12 mouse cellular contexts compared by ENCODE assay signal in the genomic region with DNA sequence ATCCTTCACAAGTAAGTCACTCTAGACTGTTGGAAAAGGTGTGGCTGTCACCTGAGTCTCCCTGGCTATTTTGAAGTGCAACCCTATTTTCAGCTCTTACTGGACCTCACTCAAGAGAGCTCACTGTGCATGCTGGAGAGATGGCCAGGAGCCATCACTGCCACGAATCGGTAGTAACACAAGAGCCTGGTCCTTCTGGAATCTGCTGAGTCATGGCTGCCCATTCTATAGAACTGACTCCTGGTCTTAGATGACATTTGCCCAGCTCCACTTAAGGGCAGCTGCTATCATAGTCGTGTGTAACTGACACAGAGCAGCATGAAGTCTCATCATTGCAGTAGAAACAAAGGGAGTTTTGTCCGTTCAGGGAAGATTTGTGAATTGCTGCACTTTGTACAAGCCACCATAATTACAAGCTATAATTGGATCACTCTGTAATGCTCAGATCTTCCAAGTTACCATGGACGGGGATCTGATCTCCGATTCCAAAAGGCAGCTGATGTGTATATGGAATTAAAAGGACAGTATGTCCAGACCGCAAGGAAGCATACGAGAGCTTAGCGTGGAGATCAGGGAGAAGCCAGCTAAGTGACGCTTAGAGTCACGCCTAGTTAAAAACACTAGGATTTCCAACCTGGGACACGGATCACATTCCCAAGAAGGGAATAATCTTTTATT. TPM values are rescaled to one million over a fixed set of nuclear protein-coding genes. Genes with fewer than 3 reads are reported as not detected.
DNase-seq lines count a peak whose midpoint lies in the region; ATAC-seq and TF ChIP-seq lines count a peak whose summit lies in the region.
"Had no signal": no experiment of that assay in that cellular context is flagged by ENCODE, and none has a peak within 500 bp of the region (broad histone marks: within the 10 kb centered on the region; RNA-seq: fewer than 3 reads in every experiment).

No protein-coding gene starts in this region.

- H3K4me1 ChIP-seq in embryonic facial prominence, embryonic 11.5 days (ENCODE audit: control insufficient read depth, insufficient read depth, low read length), result no peaks in the 10 kb centered on the region
- H3K4me1 ChIP-seq in embryonic facial prominence, embryonic 10.5 days, result peaks cover 3% of the 10 kb centered on the region; the same call in 1 of the 2 replicates
- H3K4me1 ChIP-seq in forebrain, embryonic 16.5 days (replicated peaks; ENCODE audit: control insufficient read depth, insufficient read depth, low read length), result no peaks in the 10 kb centered on the region
- H3K4me1 ChIP-seq: liver, embryonic 15.5 days had no signal

- H3K36me3 ChIP-seq in embryonic facial prominence, embryonic 11.5 days (replicated peaks; ENCODE audit: control insufficient read depth, insufficient read depth, low read depth, low read length), result no peaks in the 10 kb centered on the region
- H3K36me3 ChIP-seq in embryonic facial prominence, embryonic 10.5 days (replicated peaks), result peaks cover 6% of the 10 kb centered on the region; the same call in 1 of the 2 replicates
- H3K36me3 ChIP-seq in forebrain, embryonic 16.5 days (ENCODE audit: control insufficient read depth, insufficient read depth), result no peaks in the 10 kb centered on the region
- H3K36me3 ChIP-seq: liver, embryonic 15.5 days had no signal

- no peak for TF ChIP-seq POLR2A in brain, embryonic 14.5 days (IDR thresholded peaks at IDR 0.05; ENCODE audit: borderline replicate concordance, extremely low read depth, insufficient read depth, insufficient read length, poor library complexity, severe bottlenecking)

- H3K4me2 ChIP-seq in embryonic facial prominence, embryonic 11.5 days (ENCODE audit: low read depth, low read length), result no peak overlapping the region
- no peak overlapping the region for H3K4me2 ChIP-seq in forebrain, embryonic 16.5 days (ENCODE audit: low read length)
- H3K4me2 ChIP-seq: liver, embryonic 15.5 days had no signal

- no peak overlapping the region for H3K4me3 ChIP-seq in embryonic facial prominence, embryonic 11.5 days (ENCODE audit: low read depth, low read length)
- no peak overlapping the region for H3K4me3 ChIP-seq in embryonic facial prominence, embryonic 10.5 days
- no peak overlapping the region for H3K4me3 ChIP-seq in layer of hippocampus, adult 2 months
- no peak overlapping the region for H3K4me3 ChIP-seq in forebrain, embryonic 16.5 days (replicated peaks; ENCODE audit: low read length)
- H3K4me3 ChIP-seq: liver, embryonic 15.5 days had no signal

- TF ChIP-seq CTCF in layer of hippocampus, adult 2 months (conservative IDR thresholded peaks at IDR 0.05), result no peak
- TF ChIP-seq CTCF in brain, embryonic 14.5 days (IDR thresholded peaks at IDR 0.05; ENCODE audit: borderline replicate concordance, extremely low read depth, insufficient read depth, insufficient read length), result no peak

- no peak for ATAC-seq in embryonic facial prominence, embryonic 11.5 days (replicated peaks; ENCODE audit: insufficient number of reproducible peaks, low FRiP score, low TSS enrichment, low read depth)
- no peak for ATAC-seq in forebrain, embryonic 16.5 days

- no peaks in the 10 kb centered on the region for H3K9me3 ChIP-seq in embryonic facial prominence, embryonic 11.5 days (replicated peaks; ENCODE audit: control insufficient read depth, low read length)
- H3K9me3 ChIP-seq in embryonic facial prominence, embryonic 10.5 days, result no peaks in the 10 kb centered on the region
- no peaks in the 10 kb centered on the region for H3K9me3 ChIP-seq in forebrain, embryonic 16.5 days (ENCODE audit: control insufficient read depth, low read length)
- H3K9me3 ChIP-seq: liver, embryonic 15.5 days had no signal

- no peaks in the 10 kb centered on the region for H3K27me3 ChIP-seq in embryonic facial prominence, embryonic 11.5 days (ENCODE audit: control insufficient read depth, insufficient read depth, low read length)
- no peaks in the 10 kb centered on the region for H3K27me3 ChIP-seq in embryonic facial prominence, embryonic 10.5 days (replicated peaks; ENCODE audit: low read depth, poor library complexity, severe bottlenecking)
- H3K27me3 ChIP-seq in forebrain, embryonic 16.5 days (replicated peaks; ENCODE audit: control insufficient read depth, insufficient read depth, low read length), result no peaks in the 10 kb centered on the region
- H3K27me3 ChIP-seq: liver, embryonic 15.5 days had no signal

- 63% methylated on average over 12 of the region's 12 CpGs for WGBS in embryonic facial prominence, embryonic 11.5 days
- WGBS in embryonic facial prominence, embryonic 10.5 days, result 67% methylated on average over 12 of the region's 12 CpGs
- WGBS in forebrain, embryonic 16.5 days, result 67% methylated on average over 12 of the region's 12 CpGs

- no peak overlapping the region for H3K27ac ChIP-seq in embryonic facial prominence, embryonic 11.5 days (replicated peaks; ENCODE audit: low read depth, low read length)
- no peak overlapping the region for H3K27ac ChIP-seq in embryonic facial prominence, embryonic 10.5 days (replicated peaks)
- 0 out of 2 replicates have a peak overlapping the region, but pooled peaks have one; percentile 41 for H3K27ac ChIP-seq in layer of hippocampus, adult 2 months
- no peak overlapping the region for H3K27ac ChIP-seq in forebrain, embryonic 16.5 days (ENCODE audit: low read length)
- H3K27ac ChIP-seq: liver, embryonic 15.5 days had no signal

- H3K9ac ChIP-seq in embryonic facial prominence, embryonic 11.5 days (replicated peaks; ENCODE audit: low read length), result no peak overlapping the region
- H3K9ac ChIP-seq in forebrain, embryonic 16.5 days (replicated peaks; ENCODE audit: low read depth, low read length), result no peak overlapping the region
- H3K9ac ChIP-seq: liver, embryonic 15.5 days had no signal

- DNase-seq in embryonic facial prominence, embryonic 11.5 days (ENCODE audit: low spot score), result peak; percentile 6
- DNase-seq in embryonic facial prominence, embryonic 10.5 days (ENCODE audit: low spot score), result no peak
- DNase-seq in layer of hippocampus, adult 2 months (ENCODE audit: low spot score in 2 of 2), result no peak
- no peak for DNase-seq in layer of hippocampus, postnatal 10 days (ENCODE audit: low spot score in 2 of 2)
- DNase-seq in brain, embryonic 14.5 days (ENCODE audit: low read depth), result peak; percentile 28
- DNase-seq in heart, postnatal 4 days, result peak; percentile 28
- no peak for DNase-seq in urinary bladder, adult 18-20 months (ENCODE audit: low spot score in 2 of 2)
- DNase-seq: kidney, adult 11 months had no signal

RNA-seq across cellular contexts. Expression of a gene that starts 40.0 kb away (rescaled TPM):
- 0.45 and 0.67 TPM in 2 replicates for polyA plus RNA-seq in embryonic facial prominence, embryonic 11.5 days (2014; fragmentation: Nextera tagmentation; extraction: Ambion mirVana)
- 0.20 and 0.31 TPM in 2 replicates for polyA plus RNA-seq in embryonic facial prominence, embryonic 10.5 days (2016; fragmentation: Nextera tagmentation; extraction: Ambion mirVana)
- total RNA-seq in layer of hippocampus, adult 2 months (2021), result not detected
- total RNA-seq in layer of hippocampus, postnatal 10 days (2021), result under 1 TPM; 0.34 to 0.60 TPM
- polyA plus RNA-seq in brain, embryonic 14.5 days (2012; rRNA removed), result 0.21 and 0.25 TPM in 2 replicates
- not detected for total RNA-seq in heart, postnatal 4 days (2021)
- polyA plus RNA-seq in forebrain, embryonic 16.5 days (2015; fragmentation: Nextera tagmentation; extraction: Ambion mirVana), result 0.20 and 0.51 TPM in 2 replicates
- total RNA-seq: common myeloid progenitor, adult 5-6 weeks; heart, postnatal 36 days had no signal

Comparison
In these comparisons a context has a peak if more than half of its experiments do, and no peak if none do; other contexts are left out.
1. DNase-seq: peak in embryonic facial prominence, embryonic 11.5 days (single experiment), brain, embryonic 14.5 days (single experiment) and heart, postnatal 4 days (single experiment); none in embryonic facial prominence, embryonic 10.5 days (single experiment), layer of hippocampus, adult 2 months (0 of 2), layer of hippocampus, postnatal 10 days (0 of 2) and urinary bladder, adult 18-20 months (0 of 2).